Mouse (Mus musculus) kidney, postnatal 0 days (tissue): ENCODE data around the gene Riox1. TPM values are rescaled to one million over a fixed set of nuclear protein-coding genes. Genes with fewer than 3 reads are reported as not detected.

ENCODE experiments used
- ATAC-seq: fragments of 200-750 bp; cut with Nextera tagmentation; replicated peaks from 2 replicates; pipeline ENCODE4 v1.8.0; 2017; ENCODE audit warnings: low read depth, moderate number of reproducible peaks, moderate TSS enrichment, moderate library complexity; ENCODE audit not compliant: low FRiP score
- DNase-seq: peaks from one replicate; pipeline ENCODE4 v3.0.0-alpha.2; 2016; ENCODE audit warnings: low spot score
- H3K27ac ChIP-seq: fragments of 300-500 bp; sonication (generic); 2 replicates; pipeline ENCODE4 v1.5.1; 2014; ENCODE audit warnings: mild to moderate bottlenecking
- H3K27me3 ChIP-seq: fragments of 300-500 bp; sonication (generic); 2 replicates; pipeline ENCODE4 v1.6.1; 2014; ENCODE audit warnings: low read length, mixed read lengths; ENCODE audit not compliant: insufficient read depth
- H3K36me3 ChIP-seq: fragments of 300-500 bp; sonication (generic); 2 replicates; pipeline ENCODE4 v1.6.1; 2014; ENCODE audit warnings: low read length, mixed read lengths; ENCODE audit not compliant: insufficient read depth
- H3K4me1 ChIP-seq: fragments of 300-500 bp; sonication (generic); replicated peaks from 2 replicates; pipeline ENCODE4 v1.6.1; 2014; ENCODE audit warnings: antibody characterized with exemption, low read length, mixed read lengths; ENCODE audit not compliant: insufficient read depth
- H3K4me2 ChIP-seq: fragments of 300-500 bp; sonication (generic); 2 replicates; pipeline ENCODE4 v1.6.1; 2014; ENCODE audit warnings: mild to moderate bottlenecking, low read length, moderate library complexity, mixed read lengths
- H3K4me3 ChIP-seq: fragments of 300-500 bp; sonication (generic); replicated peaks from 2 replicates; pipeline ENCODE4 v1.5.1; 2014; ENCODE audit warnings: low read depth, low read length
- H3K9ac ChIP-seq: fragments of 300-500 bp; sonication (generic); 2 replicates; pipeline ENCODE4 v1.6.1; 2014; ENCODE audit warnings: low read depth, low read length
- H3K9me3 ChIP-seq: fragments of 300-500 bp; sonication (generic); replicated peaks from 2 replicates; pipeline ENCODE4 v1.6.1; 2016; ENCODE audit warnings: low read length, inconsistent platforms, mixed read lengths
- CTCF ChIP-seq: IDR thresholded peaks from 2 replicates; pipeline ENCODE4 v1.5.1; 2016; ENCODE audit warnings: antibody characterized with exemption, low read depth, mild to moderate bottlenecking, moderate library complexity
- WGBS: fragments of 180-500 bp; shearing (Covaris S2); extraction: QIAGEN DNeasy Blood & Tissue Kit; methylation state at CpG from one replicate; pipeline ENCODE4 v1.1.7; 2014; 5-methylcytosine and 5-hydroxymethylcytosine counted together
- polyA plus RNA-seq: library from polyadenylated mRNA; unstranded; fragments of >200 nt; fragmentation: Nextera tagmentation; extraction: Ambion mirVana; gene quantifications from 2 replicates; pipeline ENCODE4 v1.2.1, GENCODE M21; 2015

Riox1 gene
- polyA plus RNA-seq, 1 experiment from 2014 or later, result 13.0 TPM

DNA sequence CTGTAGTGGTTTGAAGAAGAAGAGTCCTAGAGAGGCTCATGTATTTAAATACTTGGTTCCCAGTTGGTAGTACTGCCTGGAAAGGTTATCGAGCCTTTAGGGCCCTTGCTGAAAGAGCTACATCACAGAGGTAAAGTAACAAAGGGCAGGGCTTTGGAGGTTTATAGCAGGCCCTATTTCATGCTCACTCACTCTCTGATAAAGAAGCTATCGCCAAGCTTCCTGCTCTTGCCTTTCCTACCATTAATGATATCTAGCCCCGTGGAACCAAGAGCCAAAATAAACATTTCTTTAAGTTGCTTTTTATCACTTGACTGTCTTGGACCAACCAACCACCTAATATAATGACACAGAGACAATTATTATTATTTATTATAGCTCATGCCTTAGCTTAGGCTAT lies 50.0 kb downstream of the Riox1 start:
- Histone ChIP-seq H3K9ac (no peak overlapping the region), H3K9me3 (peaks cover 3% of the 10 kb centered on the region; the same call in 1 of the 2 replicates), H3K36me3 (no peaks in the 10 kb centered on the region), H3K27ac (no peak overlapping the region), H3K4me1 (no peaks in the 10 kb centered on the region), H3K27me3 (no peaks in the 10 kb centered on the region), H3K4me2 (no peak overlapping the region), H3K4me3 (no peak overlapping the region)
- no peak for TF ChIP-seq CTCF
- 19% methylated on average over 3 of the region's 3 CpGs for WGBS
- DNase-seq (no peak), ATAC-seq (no peak)

Other genes starting within 250 kb of the Riox1 start
- gene Papln, start 187.0 kb upstream of the Riox1 start, polyA plus RNA-seq, result 3.6 and 3.7 TPM in 2 replicates
- gene Numb, start 28.7 kb upstream of the Riox1 start, polyA plus RNA-seq, result 28.7 and 31.5 TPM in 2 replicates
- not detected in 2 replicates for gene Heatr4, start 34.2 kb downstream of the Riox1 start, polyA plus RNA-seq
- gene Acot2, start 37.3 kb downstream of the Riox1 start, polyA plus RNA-seq, result 64.8 and 71.9 TPM in 2 replicates
- gene Acot1, start 58.9 kb downstream of the Riox1 start, polyA plus RNA-seq, result 176 and 184 TPM in 2 replicates
- 17.5 and 20.7 TPM in 2 replicates for gene Acot4, start 87.8 kb downstream of the Riox1 start, polyA plus RNA-seq
- gene Gm49366, start 88.3 kb downstream of the Riox1 start, polyA plus RNA-seq, result not detected in 2 replicates
- 9.3 and 9.5 TPM in 2 replicates for gene Acot3, start 101.5 kb downstream of the Riox1 start, polyA plus RNA-seq
- not detected in 2 replicates for gene Acot5, start 118.7 kb downstream of the Riox1 start, polyA plus RNA-seq
- gene Acot6, start 150.0 kb downstream of the Riox1 start, polyA plus RNA-seq, result 1.9 and 2.0 TPM in 2 replicates
- gene Dnal1, start 163.8 kb downstream of the Riox1 start, polyA plus RNA-seq, result 3.4 TPM in 2 replicates
- gene Pnma1, start 197.9 kb downstream of the Riox1 start, polyA plus RNA-seq, result 0.33 and 0.50 TPM in 2 replicates